Mouse (Mus musculus) hindbrain, embryonic 10.5 days (tissue): ENCODE data around the gene Gper1. TPM values are rescaled to one million over a fixed set of nuclear protein-coding genes. Genes with fewer than 3 reads are reported as not detected.

Source experiments
- DNase-seq: peaks from one replicate; pipeline ENCODE4 v3.0.0-alpha.2; 2017; ENCODE audit warnings: low spot score
- H3K27ac ChIP-seq: fragments of 300-500 bp; sonication (generic); 2 replicates; pipeline ENCODE4 v1.5.1; 2016; ENCODE audit warnings: mild to moderate bottlenecking, moderate library complexity
- H3K27me3 ChIP-seq: fragments of 300-500 bp; sonication (generic); 2 replicates; pipeline ENCODE4 v1.6.1; 2016; ENCODE audit warnings: mild to moderate bottlenecking; ENCODE audit not compliant: poor library complexity, insufficient read depth, severe bottlenecking
- H3K36me3 ChIP-seq: fragments of 300-500 bp; sonication (generic); 2 replicates; pipeline ENCODE4 v1.6.1; 2016; ENCODE audit warnings: mild to moderate bottlenecking, moderate library complexity
- H3K4me1 ChIP-seq: fragments of 300-500 bp; sonication (generic); replicated peaks from 2 replicates; pipeline ENCODE4 v1.6.1; 2016; ENCODE audit warnings: mild to moderate bottlenecking
- H3K4me3 ChIP-seq: fragments of 300-500 bp; sonication (generic); 2 replicates; pipeline ENCODE4 v1.5.1; 2016; ENCODE audit warnings: mild to moderate bottlenecking, moderate library complexity
- H3K9me3 ChIP-seq: fragments of 300-500 bp; sonication (generic); 2 replicates; pipeline ENCODE4 v1.6.1; 2016; ENCODE audit warnings: mild to moderate bottlenecking, moderate library complexity
- WGBS: fragments of 180-500 bp; shearing (Covaris S2); methylation state at CpG from one replicate; pipeline ENCODE4 v1.1.7; 2016; 5-methylcytosine and 5-hydroxymethylcytosine counted together
- polyA plus RNA-seq: library from polyadenylated mRNA; unstranded; fragments of >200 nt; fragmentation: Nextera tagmentation; extraction: Ambion mirVana; gene quantifications from 2 replicates; pipeline ENCODE4 v1.2.1, GENCODE M21; 2016

Gene Gper1
- polyA plus RNA-seq, 1 experiment from 2014 or later: 0.76 TPM

DNA sequence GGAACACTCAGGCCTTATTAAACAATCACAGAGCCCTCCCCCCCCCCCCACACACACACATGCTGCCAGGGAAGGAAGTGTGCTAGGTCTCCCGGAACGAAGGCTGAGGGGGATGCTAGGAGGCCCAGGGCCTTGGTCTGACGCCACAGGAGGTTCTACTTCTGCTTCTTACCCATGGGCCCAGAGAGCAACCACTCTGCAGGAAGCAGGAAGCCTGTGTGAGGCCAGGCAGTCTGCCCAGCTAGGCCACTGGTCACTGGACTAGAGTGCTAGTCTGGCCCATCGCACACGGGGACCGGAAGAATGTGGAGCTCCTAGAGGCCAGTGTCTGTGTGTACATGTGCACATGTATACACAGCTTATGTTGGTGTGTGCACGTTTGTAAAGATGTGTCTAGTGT is 14.4 kb upstream of the Gper1 start:
- WGBS: 90% methylated on average over 7 of the region's 7 CpGs
- H3K27ac ChIP-seq: peak overlapping the region; percentile 41
- H3K4me1 ChIP-seq: peaks cover 46% of the 10 kb centered on the region
- H3K36me3 ChIP-seq: 0 out of 2 replicates have a peak, but pooled peaks cover 3% of the 10 kb centered on the region
- no peak for DNase-seq
- no peaks in the 10 kb centered on the region for H3K9me3 ChIP-seq
- H3K4me3 ChIP-seq: no peak overlapping the region
- H3K27me3 ChIP-seq: no peaks in the 10 kb centered on the region

DNA sequence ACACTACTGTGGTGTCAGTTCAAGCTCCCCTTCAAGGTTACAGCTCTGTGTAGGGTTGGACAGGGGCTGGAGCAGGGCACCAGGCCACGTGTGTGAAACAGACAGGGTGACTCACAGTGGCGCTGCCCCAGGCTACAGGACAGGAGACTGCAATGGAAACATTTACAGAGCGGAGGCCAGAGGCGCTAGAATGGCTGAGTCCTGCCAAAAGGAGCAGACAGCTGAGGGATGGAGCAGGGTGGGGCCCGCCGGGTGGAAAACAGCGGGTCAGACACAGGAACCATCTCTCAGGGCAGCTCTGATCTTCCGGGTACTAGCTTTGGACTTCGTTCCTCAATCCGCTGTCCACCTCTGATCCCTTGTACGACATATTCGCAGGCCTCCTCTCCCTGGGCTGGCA is 13.5 kb upstream of the Gper1 start:
- H3K36me3 ChIP-seq: peaks cover 10% of the 10 kb centered on the region
- H3K4me1 ChIP-seq: peaks cover 43% of the 10 kb centered on the region
- 85% methylated on average over 12 of the region's 12 CpGs for WGBS
- H3K27ac ChIP-seq: no peak overlapping the region
- H3K4me3 ChIP-seq: no peak overlapping the region
- no peaks in the 10 kb centered on the region for H3K27me3 ChIP-seq
- no peak for DNase-seq
- H3K9me3 ChIP-seq: no peaks in the 10 kb centered on the region

- Histone ChIP-seq H3K4me1 (peaks cover 40% of the 10 kb centered on the region), H3K27ac (no peak overlapping the region), H3K27me3 (no peaks in the 10 kb centered on the region), H3K4me3 (no peak overlapping the region), H3K36me3 (peaks cover 17% of the 10 kb centered on the region), H3K9me3 (no peaks in the 10 kb centered on the region)
- 79% methylated on average over 4 of the region's 4 CpGs for WGBS
- DNase-seq: no peak
These were observed 12.9 kb upstream of the Gper1 start for GRCm38 (mm10) chr5:139410056-139410455.

- no peak overlapping the region for H3K27ac ChIP-seq
- no peak for DNase-seq
- peaks cover 30% of the 10 kb centered on the region for H3K4me1 ChIP-seq
- no peak overlapping the region for H3K4me3 ChIP-seq
- no peaks in the 10 kb centered on the region for H3K27me3 ChIP-seq
- no peaks in the 10 kb centered on the region for H3K9me3 ChIP-seq
- peaks cover 19% of the 10 kb centered on the region for H3K36me3 ChIP-seq
- 96% methylated on average over 6 of the region's 6 CpGs for WGBS
These were observed 11.8 kb upstream of the Gper1 start for GRCm38 (mm10) chr5:139411117-139411516.

- 83% methylated on average over 15 of the region's 15 CpGs for WGBS
- no peak overlapping the region for H3K4me3 ChIP-seq
- peaks cover 19% of the 10 kb centered on the region for H3K36me3 ChIP-seq
- no peaks in the 10 kb centered on the region for H3K27me3 ChIP-seq
- H3K4me1 ChIP-seq: peaks cover 28% of the 10 kb centered on the region
- no peak for DNase-seq
- no peaks in the 10 kb centered on the region for H3K9me3 ChIP-seq
- no peak overlapping the region for H3K27ac ChIP-seq
These were observed 11.2 kb upstream of the Gper1 start for GRCm38 (mm10) chr5:139411665-139412314.

DNA sequence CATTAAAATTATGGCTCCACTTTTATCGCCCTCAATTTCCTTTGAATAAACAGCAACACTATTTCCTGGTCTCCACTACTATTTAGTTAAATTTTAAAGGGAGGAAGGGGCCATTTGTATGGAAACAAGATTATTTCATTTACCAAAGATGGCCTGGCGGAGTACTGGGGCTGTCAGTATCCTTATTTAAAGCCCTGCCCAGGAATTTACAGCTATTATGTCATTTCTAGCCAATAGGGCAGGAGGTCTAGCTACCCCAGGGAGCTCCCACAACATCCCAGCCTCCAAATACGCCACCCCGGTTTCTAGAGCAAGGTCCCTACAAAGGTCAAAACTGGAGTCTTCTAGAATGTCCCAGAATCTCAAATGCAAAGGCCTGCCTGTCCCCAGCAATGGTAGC is 9.4 kb upstream of the Gper1 start:
- WGBS: 87% methylated on average over 4 of the region's 4 CpGs
- no peak overlapping the region for H3K27ac ChIP-seq
- H3K36me3 ChIP-seq: peaks cover 26% of the 10 kb centered on the region
- peaks cover 21% of the 10 kb centered on the region for H3K4me1 ChIP-seq
- no peak overlapping the region for H3K4me3 ChIP-seq
- no peak for DNase-seq
- H3K9me3 ChIP-seq: no peaks in the 10 kb centered on the region
- H3K27me3 ChIP-seq: no peaks in the 10 kb centered on the region

DNA sequence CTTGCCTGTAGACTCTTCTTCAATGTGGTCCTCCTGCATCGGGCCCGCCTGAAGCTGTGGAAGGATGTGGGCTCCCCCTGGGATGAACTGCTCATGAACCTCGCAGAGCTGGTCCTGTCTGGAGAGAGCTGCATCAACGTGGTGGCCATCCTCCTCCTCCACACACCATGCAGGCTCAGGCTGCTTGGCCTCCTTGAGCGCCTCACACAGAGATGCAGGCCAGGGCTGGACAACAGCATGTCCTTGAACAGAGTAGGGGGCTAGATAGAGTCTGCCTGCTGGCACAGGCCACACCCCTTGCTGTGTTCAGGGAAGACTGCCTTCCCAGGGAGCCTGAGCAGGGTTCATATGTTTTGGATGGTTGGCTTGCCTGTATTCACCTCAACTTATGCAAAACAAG is 8.0 kb upstream of the Gper1 start:
- DNase-seq: no peak
- WGBS: 92% methylated on average over 5 of the region's 5 CpGs
- H3K36me3 ChIP-seq: peaks cover 23% of the 10 kb centered on the region
- no peaks in the 10 kb centered on the region for H3K27me3 ChIP-seq
- H3K4me3 ChIP-seq: no peak overlapping the region
- peaks cover 32% of the 10 kb centered on the region for H3K4me1 ChIP-seq
- H3K27ac ChIP-seq: 0 out of 2 replicates have a peak overlapping the region, but pooled peaks have one; percentile 5
- no peaks in the 10 kb centered on the region for H3K9me3 ChIP-seq

DNA sequence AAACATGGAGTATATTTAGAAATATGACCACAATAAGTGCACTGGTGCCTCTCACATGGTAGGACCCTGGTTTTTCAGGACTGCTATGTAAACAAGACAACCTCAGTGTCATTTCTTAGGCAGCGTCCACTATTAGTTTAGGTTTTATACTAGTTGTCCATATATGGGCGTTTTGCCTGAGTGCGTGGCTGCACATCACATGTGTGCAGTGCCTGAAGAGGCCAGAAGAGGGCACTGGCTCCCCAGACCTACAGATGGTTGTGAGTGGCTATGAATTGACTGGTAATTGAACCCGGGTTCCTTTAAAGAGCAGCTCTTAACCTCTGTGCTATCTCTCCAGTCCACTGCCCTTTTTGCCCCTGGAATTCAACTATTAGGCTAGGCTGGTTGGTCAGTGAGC is 6.0 kb upstream of the Gper1 start:
- Histone ChIP-seq H3K27me3 (no peaks in the 10 kb centered on the region), H3K36me3 (peaks cover 23% of the 10 kb centered on the region), H3K4me3 (no peak overlapping the region), H3K27ac (no peak overlapping the region), H3K9me3 (no peaks in the 10 kb centered on the region), H3K4me1 (peaks cover 29% of the 10 kb centered on the region)
- no peak for DNase-seq
- 94% methylated on average over 4 of the region's 4 CpGs for WGBS

DNA sequence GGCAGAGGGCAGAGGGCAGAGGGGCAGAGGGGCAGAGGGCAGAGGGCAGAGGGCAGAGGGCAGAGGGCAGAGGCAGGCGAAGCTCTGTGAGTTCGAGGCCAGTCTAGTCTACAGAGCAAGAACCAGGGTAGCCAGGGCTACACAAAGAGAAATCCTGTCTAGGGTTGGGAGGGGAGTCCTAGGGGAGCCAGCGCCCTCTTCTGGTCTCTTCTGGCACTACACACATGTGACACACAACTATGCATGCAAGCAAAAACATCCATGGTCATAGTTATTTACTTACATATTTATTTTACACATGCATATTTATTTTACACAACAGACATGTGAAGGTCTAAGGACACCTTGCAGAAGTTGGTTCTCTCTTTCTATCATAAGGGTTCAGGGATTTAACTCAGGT is 5.5 kb upstream of the Gper1 start:
- Histone ChIP-seq H3K27me3 (no peaks in the 10 kb centered on the region), H3K4me3 (no peak overlapping the region), H3K4me1 (peaks cover 29% of the 10 kb centered on the region), H3K27ac (no peak overlapping the region; the same call in 1 of the 2 replicates), H3K36me3 (peaks cover 23% of the 10 kb centered on the region), H3K9me3 (no peaks in the 10 kb centered on the region)
- DNase-seq: no peak
- 80% methylated on average over 3 of the region's 3 CpGs for WGBS

DNA sequence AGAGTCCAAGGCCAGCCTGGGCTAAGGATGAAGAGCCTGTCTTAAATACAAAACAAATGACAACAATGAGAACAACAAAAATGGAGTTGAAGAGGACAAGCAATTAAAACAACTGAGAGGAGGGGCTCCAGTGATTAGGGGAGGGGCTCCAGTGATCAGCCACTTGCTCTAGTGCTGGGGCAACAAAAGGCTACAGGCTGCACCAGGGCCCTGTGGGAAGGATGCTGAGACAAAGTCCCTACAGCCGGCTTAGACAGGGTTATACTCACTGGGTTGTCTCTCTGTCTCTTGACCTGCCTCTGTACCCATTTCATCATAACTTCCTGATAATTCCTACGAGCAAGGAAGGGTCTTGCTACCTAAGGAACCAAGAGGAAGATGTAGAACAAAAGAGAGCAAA is 4.8 kb upstream of the Gper1 start:
- Histone ChIP-seq H3K36me3 (peaks cover 23% of the 10 kb centered on the region), H3K9me3 (no peaks in the 10 kb centered on the region), H3K4me1 (peaks cover 33% of the 10 kb centered on the region), H3K4me3 (no peak overlapping the region), H3K27ac (peak overlapping the region; percentile 86), H3K27me3 (no peaks in the 10 kb centered on the region)
- DNase-seq: no peak
- 53% methylated on average over 2 of the region's 2 CpGs for WGBS

GRCm38 (mm10) chr5:139418633-139419032 is 4.3 kb upstream of the Gper1 start:
- Histone ChIP-seq H3K9me3 (no peaks in the 10 kb centered on the region), H3K27ac (peak overlapping the region; percentile 86), H3K36me3 (peaks cover 23% of the 10 kb centered on the region), H3K4me1 (peaks cover 38% of the 10 kb centered on the region), H3K27me3 (no peaks in the 10 kb centered on the region), H3K4me3 (no peak overlapping the region)
- peak; percentile 38 for DNase-seq
- WGBS: 14% methylated on average over 3 of the region's 3 CpGs

DNA sequence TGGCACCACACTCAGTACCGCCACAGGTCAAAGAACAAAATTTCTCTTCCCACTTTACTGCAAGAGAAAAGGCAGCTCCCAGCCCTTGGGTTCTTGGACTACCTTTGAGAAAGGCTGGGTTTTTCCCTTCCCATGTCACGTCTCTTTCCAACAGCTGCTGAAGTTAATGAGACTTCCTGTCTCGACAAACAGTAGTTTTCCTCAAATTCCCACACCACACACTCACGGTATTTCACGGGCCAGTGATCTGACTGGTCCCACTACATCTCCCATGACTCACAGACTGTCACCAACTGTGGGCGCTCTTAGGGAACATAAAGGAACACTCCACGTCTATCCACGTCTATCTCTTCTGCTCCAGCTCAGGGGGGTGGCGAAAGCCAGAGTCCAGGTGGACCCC is 2.2 kb downstream of the Gper1 start:
- H3K27ac ChIP-seq: no peak overlapping the region
- H3K36me3 ChIP-seq: 0 out of 2 replicates have a peak, but pooled peaks cover 6% of the 10 kb centered on the region
- no peak overlapping the region for H3K4me3 ChIP-seq
- DNase-seq: no peak
- H3K4me1 ChIP-seq: peaks cover 28% of the 10 kb centered on the region
- no peaks in the 10 kb centered on the region for H3K9me3 ChIP-seq
- WGBS: 85% methylated on average over 9 of the region's 9 CpGs
- H3K27me3 ChIP-seq: no peaks in the 10 kb centered on the region

- Histone ChIP-seq H3K27me3 (no peaks in the 10 kb centered on the region), H3K27ac (no peak overlapping the region), H3K4me3 (no peak overlapping the region), H3K9me3 (no peaks in the 10 kb centered on the region), H3K36me3 (0 out of 2 replicates have a peak, but pooled peaks cover 6% of the 10 kb centered on the region), H3K4me1 (peaks cover 44% of the 10 kb centered on the region)
- WGBS: 85% methylated on average over 9 of the region's 9 CpGs
- DNase-seq: no peak
These were observed 4.0 kb downstream of the Gper1 start for GRCm38 (mm10) chr5:139427001-139427400.

DNA sequence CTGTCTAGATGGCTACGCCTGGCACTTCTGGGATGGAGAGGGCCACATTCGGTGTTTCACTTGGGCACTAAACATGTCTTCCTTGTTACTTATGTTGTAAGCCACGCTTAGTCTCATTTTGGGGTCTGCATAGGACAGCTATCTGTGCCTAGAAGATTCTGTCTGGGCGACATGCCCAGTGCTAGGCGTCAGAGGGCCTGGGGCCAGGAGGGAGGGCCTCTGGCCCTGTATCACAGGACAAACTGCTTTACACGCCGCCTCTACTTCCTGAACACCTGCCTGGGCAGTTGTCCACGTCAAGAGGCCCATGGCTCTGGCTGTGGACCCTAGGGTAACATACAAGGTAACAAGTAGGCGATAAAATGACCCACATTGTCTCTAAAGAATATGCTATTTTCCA is 5.0 kb downstream of the Gper1 start:
- H3K4me1 ChIP-seq: peaks cover 45% of the 10 kb centered on the region
- H3K9me3 ChIP-seq: no peaks in the 10 kb centered on the region
- 0 out of 2 replicates have a peak, but pooled peaks cover 6% of the 10 kb centered on the region for H3K36me3 ChIP-seq
- DNase-seq: no peak
- H3K27ac ChIP-seq: no peak overlapping the region
- H3K27me3 ChIP-seq: no peaks in the 10 kb centered on the region
- H3K4me3 ChIP-seq: no peak overlapping the region
- WGBS: 90% methylated on average over 9 of the region's 9 CpGs
